Mouse (Mus musculus) heart, embryonic 10.5 days (tissue): Measurements from ENCODE around the gene Gm21094. TPM values are rescaled to one million over a fixed set of nuclear protein-coding genes. Genes with fewer than 3 reads are reported as not detected.
"Not testable (repeated sequence)": the region's sequence is repeated elsewhere in the genome, so short reads cannot be mapped to it uniquely, and the experiment has no call there.

Experiments used
- DNase-seq: peaks from one replicate; pipeline ENCODE4 v3.0.0-alpha.2; 2017; ENCODE audit warnings: low spot score
- H3K27ac ChIP-seq: fragments of 300-500 bp; sonication (generic); 2 replicates; pipeline ENCODE4 v1.5.1; 2016; ENCODE audit warnings: mild to moderate bottlenecking
- H3K27me3 ChIP-seq: fragments of 300-500 bp; sonication (generic); 2 replicates; pipeline ENCODE4 v1.6.1; 2016; ENCODE audit warnings: mild to moderate bottlenecking; ENCODE audit not compliant: poor library complexity, insufficient read depth, severe bottlenecking
- H3K36me3 ChIP-seq: fragments of 300-500 bp; sonication (generic); 2 replicates; pipeline ENCODE4 v1.6.1; 2016; ENCODE audit warnings: mild to moderate bottlenecking, moderate library complexity
- H3K4me1 ChIP-seq: fragments of 300-500 bp; sonication (generic); 2 replicates; pipeline ENCODE4 v1.6.1; 2016; ENCODE audit warnings: mild to moderate bottlenecking
- H3K4me3 ChIP-seq: fragments of 300-500 bp; sonication (generic); 2 replicates; pipeline ENCODE4 v1.5.1; 2016; ENCODE audit warnings: mild to moderate bottlenecking, moderate library complexity
- H3K9me3 ChIP-seq: fragments of 300-500 bp; sonication (generic); 2 replicates; pipeline ENCODE4 v1.6.1; 2016; ENCODE audit warnings: mild to moderate bottlenecking, moderate library complexity
- WGBS: fragments of 180-500 bp; shearing (Covaris S2); methylation state at CpG from one replicate; pipeline ENCODE4 v1.1.7; 2016; 5-methylcytosine and 5-hydroxymethylcytosine counted together
- polyA plus RNA-seq: library from polyadenylated mRNA; unstranded; fragments of >200 nt; fragmentation: Nextera tagmentation; extraction: Ambion mirVana; gene quantifications from 2 replicates; pipeline ENCODE4 v1.2.1, GENCODE M21; 2016

Gm21094 gene
- polyA plus RNA-seq, result not detected in 2 replicates

- not testable (repeated sequence) for H3K9me3 ChIP-seq, H3K4me3 ChIP-seq, DNase-seq, H3K36me3 ChIP-seq, H3K4me1 ChIP-seq, H3K27me3 ChIP-seq, H3K27ac ChIP-seq
- WGBS, result no CpG with 5 or more reads among the region's 8 CpGs
Observed at GRCm38 (mm10) chrY:32620343-32620742, at the start of gene Gm21094. Gene Gm21094 (minus strand): TSS chrY:32620443.
